Mouse (Mus musculus): ENCODE measurements around the gene Prdm11. TPM values are rescaled to one million over a fixed set of nuclear protein-coding genes. Genes with fewer than 3 reads are reported as not detected.

Gene Prdm11
- total RNA-seq (2023; ENCODE audit: inconsistent age) = 31.3 to 36.7 TPM (median 33.9 TPM) in 4 replicates

GRCm38 (mm10) chr2:93045818-93046508, at the start of gene Prdm11:
Gene Prdm11, minus strand, starts transcription at chr2:93046167.

Other genes starting within 250 kb of the Prdm11 start
- not detected in 4 replicates for gene Syt13, start 131.1 kb downstream of the Prdm11 start, total RNA-seq (2023; ENCODE audit: inconsistent age)
- gene Trp53i11, start 141.4 kb upstream of the Prdm11 start, total RNA-seq (2023; ENCODE audit: inconsistent age) = 429 to 450 TPM (median 439 TPM) in 4 replicates